ENCODE assay signal across 26 mouse cellular contexts in genomic region chr11:97491640-97492039, GRCm38 (mm10). TPM values are rescaled to one million over a fixed set of nuclear protein-coding genes. Genes with fewer than 3 reads are reported as not detected.
DNase-seq lines count a peak whose midpoint lies in the region; ATAC-seq lines count a peak whose summit lies in the region.
"Had no signal": no experiment of that assay in that cellular context is flagged by ENCODE, and none has a peak within 500 bp of the region (broad histone marks: within the 10 kb centered on the region; RNA-seq: fewer than 3 reads in every experiment).

No protein-coding gene starts in this region.

- peaks cover 46% of the 10 kb centered on the region for H3K36me3 ChIP-seq in hindbrain, embryonic 15.5 days
- no peaks in the 10 kb centered on the region for H3K36me3 ChIP-seq in hindbrain, embryonic 11.5 days (ENCODE audit: control insufficient read depth, insufficient read depth, low read length)
- H3K36me3 ChIP-seq in limb, embryonic 13.5 days, result peaks cover 74% of the 10 kb centered on the region
- peaks cover 56% of the 10 kb centered on the region for H3K36me3 ChIP-seq in limb, embryonic 10.5 days
- H3K36me3 ChIP-seq in neural tube, embryonic 13.5 days, result peaks cover 59% of the 10 kb centered on the region

- H3K4me2 ChIP-seq in hindbrain, embryonic 15.5 days, result no peak overlapping the region
- no peak overlapping the region for H3K4me2 ChIP-seq in hindbrain, embryonic 11.5 days (replicated peaks; ENCODE audit: low read depth, low read length)
- H3K4me2 ChIP-seq in limb, embryonic 13.5 days (replicated peaks), result no peak overlapping the region
- no peak overlapping the region for H3K4me2 ChIP-seq in neural tube, embryonic 13.5 days
- H3K4me2 ChIP-seq: forebrain, embryonic 13.5 days; heart, embryonic 15.5 days had no signal

- no peak overlapping the region for H3K4me3 ChIP-seq in hindbrain, embryonic 15.5 days
- H3K4me3 ChIP-seq in hindbrain, embryonic 11.5 days (ENCODE audit: low read depth, low read length), result no peak overlapping the region
- H3K4me3 ChIP-seq in limb, embryonic 13.5 days, result no peak overlapping the region
- H3K4me3 ChIP-seq in limb, embryonic 10.5 days, result no peak overlapping the region
- no peak overlapping the region for H3K4me3 ChIP-seq in neural tube, embryonic 13.5 days
- H3K4me3 ChIP-seq: forebrain, embryonic 13.5 days; heart, embryonic 15.5 days; hindbrain, embryonic 10.5 days; midbrain, embryonic 10.5 days; myocyte had no signal

- H3K9me3 ChIP-seq in hindbrain, embryonic 15.5 days, result no peaks in the 10 kb centered on the region
- no peaks in the 10 kb centered on the region for H3K9me3 ChIP-seq in hindbrain, embryonic 11.5 days (ENCODE audit: control insufficient read depth, low read length)
- H3K9me3 ChIP-seq in limb, embryonic 13.5 days, result no peaks in the 10 kb centered on the region
- no peaks in the 10 kb centered on the region for H3K9me3 ChIP-seq in limb, embryonic 10.5 days (replicated peaks)
- no peaks in the 10 kb centered on the region for H3K9me3 ChIP-seq in neural tube, embryonic 13.5 days
- H3K9me3 ChIP-seq: forebrain, embryonic 13.5 days; heart, embryonic 15.5 days; hindbrain, embryonic 10.5 days; midbrain, embryonic 10.5 days had no signal

- ATAC-seq in hindbrain, embryonic 15.5 days (ENCODE audit: low FRiP score, low read depth), result 0 out of 2 replicates have a peak, but pooled peaks have one; percentile 33
- no peak for ATAC-seq in hindbrain, embryonic 11.5 days (ENCODE audit: low FRiP score)
- ATAC-seq in limb, embryonic 13.5 days (ENCODE audit: low FRiP score, low read depth), result no peak
- ATAC-seq in neural tube, embryonic 13.5 days (ENCODE audit: low read depth), result 0 out of 2 replicates have a peak, but pooled peaks have one; percentile 21
- ATAC-seq: forebrain, embryonic 13.5 days; midbrain, embryonic 16.5 days had no signal

- no peaks in the 10 kb centered on the region for H3K4me1 ChIP-seq in hindbrain, embryonic 15.5 days (replicated peaks)
- no peaks in the 10 kb centered on the region for H3K4me1 ChIP-seq in hindbrain, embryonic 11.5 days (replicated peaks; ENCODE audit: control insufficient read depth, insufficient read depth, low read length)
- H3K4me1 ChIP-seq in limb, embryonic 13.5 days, result 0 out of 2 replicates have a peak, but pooled peaks cover 4% of the 10 kb centered on the region
- 0 out of 2 replicates have a peak, but pooled peaks cover 5% of the 10 kb centered on the region for H3K4me1 ChIP-seq in limb, embryonic 10.5 days
- H3K4me1 ChIP-seq in neural tube, embryonic 13.5 days (replicated peaks), result peaks cover 6% of the 10 kb centered on the region
- H3K4me1 ChIP-seq: forebrain, embryonic 13.5 days; heart, embryonic 15.5 days had no signal

- no peak for DNase-seq in hindbrain, embryonic 11.5 days (ENCODE audit: low spot score)
- no peak for DNase-seq in limb, embryonic 10.5 days (ENCODE audit: low spot score)
- no peak for DNase-seq in neural tube, embryonic 10.5 days (ENCODE audit: extremely low spot score, low spot score)
- no peak for DNase-seq in ovary, postnatal 10 days (ENCODE audit: low spot score)
- DNase-seq: adrenal gland, adult 8-10 months; B cell, adult 2 months; cerebellum, adult 8-10 months; cerebellum, postnatal 36 days; gastrocnemius, postnatal 10 days; kidney, adult 18-20 months; lung, postnatal 14 days; spleen, adult 18-20 months; thymus, adult 18-20 months; thymus, postnatal 25 days had no signal

- H3K27ac ChIP-seq in hindbrain, embryonic 15.5 days (replicated peaks), result no peak overlapping the region
- no peak overlapping the region for H3K27ac ChIP-seq in hindbrain, embryonic 11.5 days (ENCODE audit: low read depth, low read length)
- no peak overlapping the region for H3K27ac ChIP-seq in limb, embryonic 13.5 days
- H3K27ac ChIP-seq in limb, embryonic 10.5 days, result no peak overlapping the region
- H3K27ac ChIP-seq in neural tube, embryonic 13.5 days (replicated peaks), result no peak overlapping the region
- H3K27ac ChIP-seq: forebrain, embryonic 13.5 days; heart, embryonic 15.5 days; hindbrain, embryonic 10.5 days; midbrain, embryonic 10.5 days had no signal

- 79% methylated on average over 10 of the region's 10 CpGs for WGBS in hindbrain, embryonic 15.5 days
- 75% methylated on average over 10 of the region's 10 CpGs for WGBS in hindbrain, embryonic 11.5 days
- WGBS in limb, embryonic 13.5 days, result 71% methylated on average over 10 of the region's 10 CpGs
- 77% methylated on average over 10 of the region's 10 CpGs for WGBS in limb, embryonic 10.5 days
- WGBS in neural tube, embryonic 13.5 days, result 74% methylated on average over 10 of the region's 10 CpGs

- H3K9ac ChIP-seq in hindbrain, embryonic 15.5 days, result no peak overlapping the region
- H3K9ac ChIP-seq in hindbrain, embryonic 11.5 days (ENCODE audit: low read depth, low read length), result no peak overlapping the region
- H3K9ac ChIP-seq in limb, embryonic 13.5 days, result peak overlapping the region; percentile 13; the same call in 1 of the 2 replicates
- H3K9ac ChIP-seq in neural tube, embryonic 13.5 days, result no peak overlapping the region
- H3K9ac ChIP-seq: forebrain, embryonic 13.5 days; heart, embryonic 15.5 days had no signal

- H3K27me3 ChIP-seq in hindbrain, embryonic 15.5 days, result 0 out of 2 replicates have a peak, but pooled peaks cover 1% of the 10 kb centered on the region
- H3K27me3 ChIP-seq in hindbrain, embryonic 11.5 days (ENCODE audit: control insufficient read depth, insufficient read depth, low read length), result no peaks in the 10 kb centered on the region
- peaks cover 3% of the 10 kb centered on the region; the same call in 1 of the 2 replicates for H3K27me3 ChIP-seq in limb, embryonic 13.5 days
- peaks cover 3% of the 10 kb centered on the region for H3K27me3 ChIP-seq in limb, embryonic 10.5 days (ENCODE audit: low read depth, poor library complexity, severe bottlenecking)
- peaks cover 6% of the 10 kb centered on the region; the same call in 1 of the 2 replicates for H3K27me3 ChIP-seq in neural tube, embryonic 13.5 days
- H3K27me3 ChIP-seq: heart, embryonic 15.5 days had no signal

RNA-seq across cellular contexts. Expression of gene 4933428G20Rik, which starts 8.5 kb away (rescaled TPM):
- 1.2 and 1.3 TPM in 2 replicates for polyA plus RNA-seq in hindbrain, embryonic 15.5 days (2015; fragmentation: Nextera tagmentation; extraction: Ambion mirVana)
- polyA plus RNA-seq in hindbrain, embryonic 11.5 days (2014; fragmentation: Nextera tagmentation; extraction: Ambion mirVana), result 0.20 TPM in 1 of 2 replicates, not detected in the other
- polyA plus RNA-seq in limb, embryonic 13.5 days (2015; fragmentation: Nextera tagmentation; extraction: Ambion mirVana), result 1.1 and 1.5 TPM in 2 replicates
- polyA plus RNA-seq in limb, embryonic 10.5 days (2016; fragmentation: Nextera tagmentation; extraction: Ambion mirVana), result 0.49 and 0.54 TPM in 2 replicates
- polyA plus RNA-seq in neural tube, embryonic 13.5 days (2015; fragmentation: Nextera tagmentation; extraction: Ambion mirVana), result 0.81 and 1.1 TPM in 2 replicates
- polyA plus RNA-seq: embryonic facial prominence, embryonic 11.5 days; limb, embryonic 11.5 days; liver, adult 2 months had no signal

Comparison
In these comparisons a context has a peak if more than half of its experiments do, and no peak if none do; other contexts are left out.
1. ATAC-seq: peak in hindbrain, embryonic 15.5 days (single experiment) and neural tube, embryonic 13.5 days (single experiment); none in hindbrain, embryonic 11.5 days (single experiment) and limb, embryonic 13.5 days (single experiment).